Mouse (Mus musculus) embryonic facial prominence, embryonic 10.5 days (tissue): ENCODE measurements at regions not wholly inside any gene's neighbourhood (a gene's known extent, or its start where the extent isn't known, plus 50 kb on each side); places are given as distances from the start of the nearest gene placed in this dataset.

Experiments used
- DNase-seq: peaks from one replicate; pipeline ENCODE4 v3.0.0-alpha.2; 2017; ENCODE audit warnings: low spot score
- H3K27ac ChIP-seq: fragments of 300-500 bp; sonication (generic); replicated peaks from 2 replicates; pipeline ENCODE4 v1.5.1; 2016; ENCODE audit warnings: mild to moderate bottlenecking
- H3K27me3 ChIP-seq: fragments of 300-500 bp; sonication (generic); replicated peaks from 2 replicates; pipeline ENCODE4 v1.6.1; 2016; ENCODE audit warnings: low read depth, mild to moderate bottlenecking; ENCODE audit not compliant: poor library complexity, severe bottlenecking
- H3K36me3 ChIP-seq: fragments of 300-500 bp; sonication (generic); replicated peaks from 2 replicates; pipeline ENCODE4 v1.6.1; 2016; ENCODE audit warnings: mild to moderate bottlenecking, moderate library complexity
- H3K4me1 ChIP-seq: fragments of 300-500 bp; sonication (generic); 2 replicates; pipeline ENCODE4 v1.6.1; 2016
- H3K4me3 ChIP-seq: fragments of 300-500 bp; sonication (generic); 2 replicates; pipeline ENCODE4 v1.5.1; 2016; ENCODE audit warnings: mild to moderate bottlenecking, moderate library complexity
- H3K9me3 ChIP-seq: fragments of 300-500 bp; sonication (generic); 2 replicates; pipeline ENCODE4 v1.6.1; 2016; ENCODE audit warnings: mild to moderate bottlenecking
- WGBS: fragments of 180-500 bp; shearing (Covaris S2); methylation state at CpG from one replicate; pipeline ENCODE4 v1.1.7; 2016; 5-methylcytosine and 5-hydroxymethylcytosine counted together

- WGBS: 84% methylated on average over 4 of the region's 4 CpGs
These were observed 140.7 kb upstream of the Pkn2 start for GRCm38 (mm10) chr3:143022486-143022885.

GRCm38 (mm10) chr3:143021159-143021871 is 139.5 kb upstream of the Pkn2 start:
- DNase-seq: no peak
- Histone ChIP-seq H3K4me3 (no peak overlapping the region), H3K36me3 (no peaks in the 10 kb centered on the region), H3K27me3 (no peaks in the 10 kb centered on the region), H3K9me3 (no peaks in the 10 kb centered on the region), H3K4me1 (no peaks in the 10 kb centered on the region), H3K27ac (no peak overlapping the region)
- WGBS: 86% methylated on average over 11 of the region's 11 CpGs

More at GRCm38 (mm10) chr3:143022486-143022885, 140.7 kb upstream of the Pkn2 start:
- Histone ChIP-seq H3K27ac (no peak overlapping the region), H3K27me3 (no peaks in the 10 kb centered on the region), H3K4me1 (no peaks in the 10 kb centered on the region), H3K36me3 (no peaks in the 10 kb centered on the region), H3K9me3 (no peaks in the 10 kb centered on the region), H3K4me3 (no peak overlapping the region)
- no peak for DNase-seq

GRCm38 (mm10) chr3:143017480-143017879 is 135.7 kb upstream of the Pkn2 start:
- Histone ChIP-seq H3K27ac (no peak overlapping the region), H3K9me3 (no peaks in the 10 kb centered on the region), H3K4me1 (no peaks in the 10 kb centered on the region), H3K4me3 (no peak overlapping the region), H3K27me3 (no peaks in the 10 kb centered on the region), H3K36me3 (no peaks in the 10 kb centered on the region)
- whole genome bisulfite sequencing: 84% methylated on average over 4 of the region's 4 CpGs
- DNase-seq: no peak

GRCm38 (mm10) chr3:143016758-143017157 is 135.0 kb upstream of the Pkn2 start:
- H3K4me3 ChIP-seq: no peak overlapping the region
- 90% methylated on average over 5 of the region's 5 CpGs for WGBS
- H3K9me3 ChIP-seq: no peaks in the 10 kb centered on the region
- no peaks in the 10 kb centered on the region for H3K4me1 ChIP-seq
- H3K36me3 ChIP-seq: no peaks in the 10 kb centered on the region
- H3K27me3 ChIP-seq: no peaks in the 10 kb centered on the region
- no peak for DNase-seq
- H3K27ac ChIP-seq: no peak overlapping the region

GRCm38 (mm10) chr3:143014421-143014820 is 132.6 kb upstream of the Pkn2 start:
- Histone ChIP-seq H3K27ac (no peak overlapping the region), H3K27me3 (no peaks in the 10 kb centered on the region), H3K36me3 (no peaks in the 10 kb centered on the region), H3K4me3 (no peak overlapping the region), H3K4me1 (no peaks in the 10 kb centered on the region), H3K9me3 (no peaks in the 10 kb centered on the region)
- DNase-seq: no peak
- 88% methylated on average over 4 of the region's 4 CpGs for WGBS

- Histone ChIP-seq H3K27me3 (no peaks in the 10 kb centered on the region), H3K36me3 (no peaks in the 10 kb centered on the region)
- 89% methylated on average over 3 of the region's 3 CpGs for WGBS
These were observed 125.2 kb upstream of the Pkn2 start for GRCm38 (mm10) chr3:143007047-143007446.

GRCm38 (mm10) chr3:143001952-143002351 is 120.1 kb upstream of the Pkn2 start:
- Histone ChIP-seq H3K4me3 (no peak overlapping the region), H3K9me3 (no peaks in the 10 kb centered on the region), H3K27me3 (no peaks in the 10 kb centered on the region), H3K27ac (no peak overlapping the region), H3K36me3 (no peaks in the 10 kb centered on the region), H3K4me1 (no peaks in the 10 kb centered on the region)
- whole genome bisulfite sequencing: 76% methylated on average over 5 of the region's 5 CpGs
- DNase-seq: no peak

More at GRCm38 (mm10) chr3:143007047-143007446, 125.2 kb upstream of the Pkn2 start:
- DNase-seq: no peak
- Histone ChIP-seq H3K4me3 (no peak overlapping the region), H3K9me3 (no peaks in the 10 kb centered on the region), H3K4me1 (no peaks in the 10 kb centered on the region), H3K27ac (no peak overlapping the region)

GRCm38 (mm10) chr3:142995981-142996743 is 114.4 kb upstream of the Pkn2 start:
- DNase-seq: no peak
- Histone ChIP-seq H3K4me1 (no peaks in the 10 kb centered on the region), H3K27me3 (no peaks in the 10 kb centered on the region), H3K9me3 (no peaks in the 10 kb centered on the region), H3K4me3 (no peak overlapping the region), H3K36me3 (no peaks in the 10 kb centered on the region), H3K27ac (no peak overlapping the region)
- WGBS: 62% methylated on average over 3 of the region's 3 CpGs

- no peaks in the 10 kb centered on the region for H3K27me3 ChIP-seq
- no peak for DNase-seq
- no peak overlapping the region for H3K4me3 ChIP-seq
- 0 out of 2 replicates have a peak, but pooled peaks cover 5% of the 10 kb centered on the region for H3K9me3 ChIP-seq
- no peaks in the 10 kb centered on the region for H3K4me1 ChIP-seq
- no peaks in the 10 kb centered on the region for H3K36me3 ChIP-seq
- WGBS: 91% methylated on average over 5 of the region's 5 CpGs
- no peak overlapping the region for H3K27ac ChIP-seq
These were observed 102.7 kb upstream of the Pkn2 start for GRCm38 (mm10) chr3:142984547-142984946.

- DNase-seq: no peak
- 72% methylated on average over 3 of the region's 3 CpGs for WGBS
- H3K27ac ChIP-seq: no peak overlapping the region
- H3K36me3 ChIP-seq: no peaks in the 10 kb centered on the region
- H3K9me3 ChIP-seq: no peaks in the 10 kb centered on the region
- peaks cover 3% of the 10 kb centered on the region; the same call in 1 of the 2 replicates for H3K4me1 ChIP-seq
- H3K27me3 ChIP-seq: no peaks in the 10 kb centered on the region
- no peak overlapping the region for H3K4me3 ChIP-seq
These were observed 99.4 kb upstream of the Pkn2 start for GRCm38 (mm10) chr3:142981221-142981620.

GRCm38 (mm10) chr3:142979161-142979560 is 97.4 kb upstream of the Pkn2 start:
- H3K27ac ChIP-seq: no peak overlapping the region
- H3K27me3 ChIP-seq: no peaks in the 10 kb centered on the region
- no peak for DNase-seq
- H3K4me1 ChIP-seq: peaks cover 3% of the 10 kb centered on the region; the same call in 1 of the 2 replicates
- 49% methylated on average over 4 of the region's 4 CpGs for WGBS
- no peaks in the 10 kb centered on the region for H3K9me3 ChIP-seq
- H3K4me3 ChIP-seq: no peak overlapping the region
- H3K36me3 ChIP-seq: no peaks in the 10 kb centered on the region

GRCm38 (mm10) chr3:142976519-142977394 is 95.0 kb upstream of the Pkn2 start:
- Histone ChIP-seq H3K27me3 (no peaks in the 10 kb centered on the region), H3K36me3 (no peaks in the 10 kb centered on the region), H3K27ac (no peak overlapping the region), H3K4me3 (no peak overlapping the region), H3K4me1 (peaks cover 3% of the 10 kb centered on the region; the same call in 1 of the 2 replicates), H3K9me3 (no peaks in the 10 kb centered on the region)
- WGBS: 86% methylated on average over 7 of the region's 7 CpGs
- DNase-seq: no peak
